Mouse (Mus musculus) inflammation-experienced regulatory T-cells, adult 16 weeks (primary cell): ENCODE results near the gene Exoc2. TPM values are rescaled to one million over a fixed set of nuclear protein-coding genes. Genes with fewer than 3 reads are reported as not detected.

Experiments used
- polyA plus RNA-seq: library from polyadenylated mRNA; unstranded; fragments of 100-300 nt; shearing (Covaris generic); gene quantifications from one replicate; pipeline ENCODE4 v1.2.1, GENCODE M21; 2017

Exoc2 gene
- polyA plus RNA-seq: 131 TPM

DNA sequence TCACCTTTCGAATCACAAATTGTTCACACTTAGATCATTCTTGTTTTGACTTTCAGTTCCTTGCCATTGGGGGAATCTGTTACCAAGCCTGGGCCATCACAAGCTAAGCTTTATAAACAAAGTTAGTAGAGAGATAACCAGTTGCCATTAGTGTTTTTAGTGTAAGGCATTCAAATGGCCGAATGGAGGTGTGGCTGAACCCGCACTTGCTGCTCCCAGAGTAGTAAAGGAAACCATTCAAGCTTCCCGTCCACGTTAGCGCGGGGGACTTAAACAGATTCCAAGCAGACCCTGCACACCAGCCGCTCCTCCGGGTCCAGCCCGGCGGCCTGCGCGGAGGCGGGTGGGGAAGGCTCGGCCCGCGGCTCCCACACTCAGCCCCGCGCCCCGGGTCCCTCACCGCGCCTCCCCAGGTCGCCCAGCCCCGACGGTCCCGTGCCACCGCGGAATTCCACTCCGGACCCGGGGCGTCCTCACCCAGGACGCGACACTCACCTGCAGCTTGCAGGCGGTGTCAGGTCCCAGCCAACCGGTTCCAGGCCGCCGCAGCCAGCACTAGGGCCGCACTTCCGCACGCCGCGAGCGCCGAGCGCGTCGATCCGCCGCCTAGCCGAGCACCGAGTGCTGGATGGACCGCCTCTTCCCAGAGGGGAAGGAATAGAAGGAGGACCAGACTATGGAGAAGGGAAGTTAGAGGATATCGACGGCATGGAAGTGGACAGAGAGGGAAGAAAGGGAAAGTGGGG, at the start of gene Exoc2, which contains the start of gene Gm5447:
Gene Exoc2, minus strand, starts transcription at position 593 of the 746 bp plus-strand sequence.
Gene Gm5447, plus strand, starts transcription at position 704 of the 746 bp plus-strand sequence.

DNA sequence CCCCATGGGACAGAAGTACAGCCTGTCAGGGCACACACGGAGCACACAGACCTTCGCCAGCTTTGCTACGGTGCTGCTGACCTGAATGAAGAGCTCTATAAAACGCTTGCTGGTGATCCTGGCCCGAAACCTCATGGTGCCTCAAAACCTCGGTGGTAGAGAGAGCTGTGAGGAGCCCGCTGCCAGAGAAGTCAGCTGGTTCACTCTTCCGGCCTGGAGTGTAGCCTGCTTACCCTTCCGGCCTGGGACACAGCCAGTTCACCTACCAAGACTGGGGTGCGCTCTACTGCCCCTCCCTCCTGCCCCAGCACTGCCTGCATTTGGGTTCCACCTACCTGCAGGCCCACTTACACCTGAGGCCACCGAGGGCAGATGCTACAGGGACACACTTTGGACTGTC, 26.4 kb downstream of the Exoc2 start, which contains the start of gene Hus1b:
Gene Hus1b, minus strand, starts transcription at position 220 of the 400 bp plus-strand sequence.

Other genes starting within 250 kb of the Exoc2 start
- 27.3 TPM for gene Irf4, start 224.9 kb downstream of the Exoc2 start, polyA plus RNA-seq
- gene Hus1b, start 26.3 kb downstream of the Exoc2 start, polyA plus RNA-seq: not detected
- not detected for gene Gm5447, start 111 bp upstream of the Exoc2 start, polyA plus RNA-seq